Mouse (Mus musculus): Measurements from ENCODE around the gene Vangl1.
A peak's percentile ranks its signal among the peaks of the same experiment; 100 is the strongest.

Vangl1 gene

DNA sequence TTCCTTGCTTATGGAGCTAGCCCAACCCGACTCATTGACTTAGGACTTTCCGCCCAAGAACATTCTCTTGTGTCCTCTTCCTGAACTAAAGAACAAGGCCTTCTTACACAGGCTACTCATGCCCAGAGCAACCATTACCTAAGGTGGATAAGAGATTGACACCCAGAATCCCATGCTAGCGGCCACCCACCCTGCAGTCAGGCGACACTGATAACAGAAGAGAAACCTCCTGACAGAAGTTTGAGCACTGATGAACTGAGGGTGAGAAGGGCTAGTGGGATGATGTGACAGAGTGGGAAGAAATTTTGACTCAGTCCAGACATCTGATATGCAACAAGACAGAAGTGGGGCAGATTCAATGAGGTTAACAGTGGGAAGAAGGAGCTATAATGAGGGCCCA lies 60.1 kb downstream of the Vangl1 start:
- no peak for DNase-seq (ENCODE audit: low read depth, low spot score)

GRCm38 (mm10) chr3:102143536-102143935 lies 61.0 kb downstream of the Vangl1 start:
- DNase-seq (ENCODE audit: low read depth, low spot score), result no peak

- DNase-seq (ENCODE audit: low read depth, low spot score), result no peak
Observed at GRCm38 (mm10) chr3:102142947-102143346, 61.5 kb downstream of the Vangl1 start.

DNA sequence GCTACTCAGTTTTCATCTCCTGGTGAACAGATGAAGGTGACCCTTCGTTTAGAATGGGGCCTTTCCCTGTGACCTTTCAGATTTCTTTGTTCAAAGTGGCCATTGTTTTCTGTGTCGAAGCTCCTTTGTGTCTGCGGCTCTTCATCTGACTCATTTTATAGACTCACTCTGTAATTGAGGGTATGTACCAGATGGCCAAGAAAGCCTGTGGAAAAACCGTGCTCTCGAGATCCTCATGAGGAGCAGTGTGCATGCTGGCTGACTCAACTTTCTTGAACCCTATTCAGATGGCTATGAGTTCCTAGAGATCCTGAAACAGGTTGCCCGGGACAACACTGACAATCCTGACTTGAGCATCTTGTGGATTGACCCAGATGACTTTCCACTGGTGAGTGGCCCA lies 62.6 kb downstream of the Vangl1 start:
- DNase-seq (ENCODE audit: low read depth, low spot score), result peak; percentile 33

- no peak for DNase-seq (ENCODE audit: low read depth, low spot score)
Observed at GRCm38 (mm10) chr3:102141451-102141850, 63.0 kb downstream of the Vangl1 start.

GRCm38 (mm10) chr3:102140606-102141005 lies 63.9 kb downstream of the Vangl1 start:
- DNase-seq (ENCODE audit: low read depth, low spot score), result no peak

DNA sequence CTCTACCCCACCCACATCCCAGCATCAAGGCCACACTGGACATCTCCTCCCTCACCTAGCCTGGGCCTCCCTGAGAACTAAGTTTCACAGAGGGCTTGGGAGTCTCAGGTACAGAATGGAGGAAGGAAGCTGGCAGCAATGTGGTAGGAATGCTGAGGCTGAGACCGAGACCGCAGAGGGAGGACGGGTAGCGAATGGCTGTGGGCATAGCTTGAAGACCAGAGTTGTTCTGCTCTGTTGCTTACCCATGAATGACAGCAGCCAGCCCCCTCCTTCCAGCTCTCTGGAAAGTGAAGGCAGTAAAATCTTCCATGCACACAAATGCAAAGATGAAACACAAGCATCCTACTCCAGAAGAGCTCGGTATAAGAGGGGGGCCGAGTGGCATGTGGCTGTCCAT lies 65.6 kb downstream of the Vangl1 start:
- DNase-seq (ENCODE audit: low read depth, low spot score), result no peak

DNA sequence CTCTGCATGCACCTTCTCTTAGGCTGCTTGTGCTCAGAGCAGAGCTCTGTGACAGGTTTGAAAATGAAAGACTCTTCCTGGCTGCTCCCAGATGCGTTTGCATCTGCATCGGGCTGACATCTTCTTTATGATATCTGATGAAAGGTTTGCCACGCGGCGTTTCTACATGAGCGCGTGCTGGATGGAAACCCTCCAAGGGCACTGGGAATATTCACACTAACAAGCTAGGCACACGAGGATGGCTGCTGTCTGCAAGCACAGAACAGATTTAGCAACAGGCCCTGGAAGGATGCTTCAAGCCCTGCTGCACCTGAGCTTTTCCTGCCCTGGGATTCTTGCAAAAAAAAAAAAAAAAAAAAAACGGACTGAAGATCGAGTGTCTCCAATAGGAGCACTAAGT lies 67.3 kb downstream of the Vangl1 start:
- no peak for DNase-seq (ENCODE audit: low read depth, low spot score)

- DNase-seq (ENCODE audit: low read depth, low spot score), result no peak
Observed at GRCm38 (mm10) chr3:102135389-102136113, 68.9 kb downstream of the Vangl1 start.

- no peak for DNase-seq (ENCODE audit: low read depth, low spot score)
Observed at GRCm38 (mm10) chr3:102131627-102132324, 72.7 kb downstream of the Vangl1 start.

- DNase-seq (ENCODE audit: low read depth, low spot score), result peak; percentile 72
Observed at GRCm38 (mm10) chr3:102130478-102130877, 74.0 kb downstream of the Vangl1 start.

DNA sequence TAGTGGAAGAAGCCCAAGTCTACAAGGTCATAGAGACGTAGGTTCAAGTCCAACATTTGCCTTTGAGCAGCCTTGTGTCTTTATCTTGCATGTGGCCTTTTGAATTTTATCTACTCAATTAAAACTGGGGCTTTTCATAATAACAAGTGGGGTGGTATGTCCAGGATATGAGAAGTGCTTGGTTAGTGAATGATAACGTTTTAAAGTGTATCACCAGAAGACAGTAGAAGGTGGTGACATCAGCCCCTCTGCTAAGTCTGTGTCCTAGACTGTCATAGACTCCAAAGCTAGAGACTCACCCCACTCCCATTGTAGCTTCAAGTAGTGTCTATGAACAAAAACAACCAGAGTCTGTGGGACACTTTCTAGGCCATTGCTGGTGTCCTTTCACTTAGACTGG lies 76.3 kb downstream of the Vangl1 start:
- DNase-seq (ENCODE audit: low read depth, low spot score), result no peak

- no peak for DNase-seq (ENCODE audit: low read depth, low spot score)
Observed at GRCm38 (mm10) chr3:102127114-102127513, 77.4 kb downstream of the Vangl1 start.

DNA sequence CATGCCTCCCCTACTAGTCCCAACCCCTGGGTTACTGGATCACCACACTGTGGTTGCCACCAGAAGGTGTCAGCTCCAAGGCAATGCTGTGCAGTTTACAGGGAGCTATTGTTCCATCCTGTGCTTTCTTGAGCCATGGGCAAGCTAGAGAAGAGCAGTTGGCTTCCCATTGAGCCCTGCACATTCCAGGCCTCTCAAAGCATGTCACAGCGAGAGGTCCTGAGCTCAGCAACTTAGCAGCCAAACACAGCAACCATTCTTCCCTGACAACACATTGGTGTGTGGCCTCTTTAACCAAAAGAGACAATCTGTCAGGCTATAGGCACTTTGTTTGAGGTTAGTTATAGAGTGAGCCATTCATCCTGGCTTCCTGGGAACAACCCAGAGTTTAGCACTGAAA lies 78.9 kb downstream of the Vangl1 start:
- no peak for DNase-seq (ENCODE audit: low read depth, low spot score)

GRCm38 (mm10) chr3:102123654-102124053 lies 80.8 kb downstream of the Vangl1 start:
- no peak for DNase-seq (ENCODE audit: low read depth, low spot score)

- peak; percentile 77 for DNase-seq (ENCODE audit: low read depth, low spot score)
Observed at GRCm38 (mm10) chr3:102122046-102122445, 82.4 kb downstream of the Vangl1 start.

DNA sequence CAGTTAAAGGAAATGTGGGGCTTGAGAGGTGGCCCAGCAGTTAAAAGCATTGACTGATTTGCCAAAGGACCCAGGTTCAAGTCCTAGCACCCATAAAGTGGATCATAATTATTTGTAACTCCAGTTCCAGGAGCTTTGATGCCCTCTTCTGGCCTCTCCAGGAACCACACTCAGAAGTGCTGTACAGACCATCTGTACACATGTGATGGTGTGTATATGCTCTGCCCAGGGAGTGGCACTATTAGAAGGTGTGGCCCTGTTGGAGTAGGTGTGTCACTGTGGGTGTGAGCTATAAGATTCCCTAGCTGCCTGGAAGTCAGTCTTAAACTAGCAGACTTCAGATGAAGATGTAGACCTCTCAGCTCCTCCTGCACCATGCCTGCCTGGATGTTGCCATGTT lies 83.5 kb downstream of the Vangl1 start:
- DNase-seq (ENCODE audit: low read depth, low spot score), result peak; percentile 69

GRCm38 (mm10) chr3:102111979-102112599 lies 92.4 kb downstream of the Vangl1 start:
- no peak for DNase-seq (ENCODE audit: low read depth, low spot score)

GRCm38 (mm10) chr3:102108201-102108600 lies 96.3 kb downstream of the Vangl1 start:
- peak; percentile 25 for DNase-seq (ENCODE audit: low read depth, low spot score)

DNA sequence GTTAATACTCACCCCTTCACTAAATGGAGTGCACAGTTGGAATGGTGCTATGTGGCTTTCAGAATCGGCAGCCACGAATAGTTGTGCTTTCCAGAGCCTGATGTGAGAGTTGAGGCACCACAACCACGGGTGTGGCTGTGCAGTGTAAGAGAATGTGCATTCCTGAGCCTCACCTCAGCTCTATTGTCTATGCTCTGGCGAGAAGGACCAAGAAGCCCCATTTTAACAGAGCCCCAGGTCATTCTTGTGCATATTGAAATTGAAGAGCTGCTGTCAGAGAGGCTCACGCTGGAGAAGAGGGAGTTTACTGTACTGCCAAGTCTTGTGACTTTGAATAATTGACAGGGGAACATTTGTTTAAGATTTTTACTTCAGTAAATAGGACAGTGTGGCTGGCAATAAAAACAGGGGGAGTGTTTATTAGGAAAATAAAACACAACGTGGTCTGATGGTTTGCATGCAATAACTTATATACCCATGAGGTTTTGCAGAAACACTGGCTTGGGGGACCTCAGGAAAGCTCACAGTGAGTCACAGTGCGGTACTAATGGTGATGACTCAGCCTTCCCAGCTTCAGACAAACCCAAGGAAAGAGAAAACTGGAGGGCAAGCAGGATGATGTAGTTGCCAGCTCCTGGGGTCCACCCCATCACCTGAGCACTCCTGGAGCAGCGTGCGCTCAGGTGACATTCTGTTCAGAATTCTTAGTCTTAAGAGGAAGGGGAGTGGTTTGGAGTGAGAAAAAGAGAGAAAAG lies 100.5 kb downstream of the Vangl1 start:
- DNase-seq (ENCODE audit: low read depth, low spot score), result peak; percentile 99

Data from R1 (cell line).